Mouse (Mus musculus) lung, embryonic 14.5 days (tissue): ENCODE data around the gene Gm21969. TPM values are rescaled to one million over a fixed set of nuclear protein-coding genes. Genes with fewer than 3 reads are reported as not detected.
A peak's percentile ranks its signal among the peaks of the same experiment; 100 is the strongest.

Experiments used
- ATAC-seq: fragments of 200-750 bp; cut with Nextera tagmentation; 2 replicates; pipeline ENCODE4 v1.8.0; 2017; ENCODE audit warnings: mild to moderate bottlenecking, moderate TSS enrichment, moderate library complexity; ENCODE audit not compliant: insufficient read depth
- DNase-seq: peaks from one replicate; pipeline ENCODE4 v3.0.0-alpha.2; 2015
- H3K27ac ChIP-seq: fragments of 300-500 bp; sonication (generic); 2 replicates; pipeline ENCODE4 v1.5.1; 2014; ENCODE audit warnings: low read depth, mild to moderate bottlenecking, moderate library complexity
- H3K27me3 ChIP-seq: fragments of 300-500 bp; sonication (generic); 2 replicates; pipeline ENCODE4 v1.6.1; 2014; ENCODE audit warnings: low read length, control low read depth; ENCODE audit not compliant: insufficient read depth
- H3K36me3 ChIP-seq: fragments of 300-500 bp; sonication (generic); 2 replicates; pipeline ENCODE4 v1.6.1; 2014; ENCODE audit warnings: control low read depth; ENCODE audit not compliant: insufficient read depth
- H3K4me1 ChIP-seq: fragments of 300-500 bp; sonication (generic); 2 replicates; pipeline ENCODE4 v1.6.1; 2014; ENCODE audit warnings: antibody characterized with exemption, control low read depth; ENCODE audit not compliant: insufficient read depth
- H3K4me2 ChIP-seq: fragments of 300-500 bp; sonication (generic); 2 replicates; pipeline ENCODE4 v1.6.1; 2014; ENCODE audit warnings: mild to moderate bottlenecking
- H3K4me3 ChIP-seq: fragments of 300-500 bp; sonication (generic); 2 replicates; pipeline ENCODE4 v1.5.1; 2014; ENCODE audit warnings: low read depth, low read length
- H3K9ac ChIP-seq: fragments of 300-500 bp; sonication (generic); 2 replicates; pipeline ENCODE4 v1.6.1; 2014
- H3K9me3 ChIP-seq: fragments of 300-500 bp; sonication (generic); 2 replicates; pipeline ENCODE4 v1.6.1; 2016; ENCODE audit warnings: low read depth, low read length, control low read depth
- CTCF ChIP-seq: IDR thresholded peaks from 2 replicates; pipeline ENCODE4 v1.5.1; 2016; ENCODE audit warnings: antibody characterized with exemption, low read depth
- WGBS: fragments of 180-500 bp; shearing (Covaris S2); extraction: QIAGEN DNeasy Blood & Tissue Kit; methylation state at CpG from one replicate; pipeline ENCODE4 v1.1.7; 2014; 5-methylcytosine and 5-hydroxymethylcytosine counted together
- polyA plus RNA-seq: library from polyadenylated mRNA; unstranded; fragments of >200 nt; fragmentation: Nextera tagmentation; extraction: Ambion mirVana; gene quantifications from 2 replicates; pipeline ENCODE4 v1.2.1, GENCODE M21; 2014

Gene Gm21969
- polyA plus RNA-seq, 1 experiment from 2014 or later: not detected

DNA sequence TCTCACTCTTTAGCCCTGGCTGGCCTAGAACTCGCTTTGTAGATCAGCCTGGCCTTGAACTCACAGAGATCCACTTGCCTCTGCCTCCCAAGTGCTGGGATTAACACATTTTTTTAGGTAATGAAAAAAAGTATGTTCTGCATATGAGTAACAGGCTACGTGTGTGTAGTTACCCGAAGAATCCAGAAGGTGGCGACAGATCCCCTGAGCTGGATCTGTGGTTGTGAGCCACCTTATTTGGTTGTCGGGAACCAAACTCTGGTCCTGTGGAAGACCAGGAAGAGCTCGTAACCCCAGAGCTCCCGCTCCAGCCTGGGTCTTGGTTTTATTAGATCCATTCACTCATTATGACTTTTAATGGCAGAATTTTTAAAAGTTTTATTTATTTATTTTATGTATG is 43.9 kb downstream of the Gm21969 start:
- WGBS: 82% methylated on average over 7 of the region's 7 CpGs

DNA sequence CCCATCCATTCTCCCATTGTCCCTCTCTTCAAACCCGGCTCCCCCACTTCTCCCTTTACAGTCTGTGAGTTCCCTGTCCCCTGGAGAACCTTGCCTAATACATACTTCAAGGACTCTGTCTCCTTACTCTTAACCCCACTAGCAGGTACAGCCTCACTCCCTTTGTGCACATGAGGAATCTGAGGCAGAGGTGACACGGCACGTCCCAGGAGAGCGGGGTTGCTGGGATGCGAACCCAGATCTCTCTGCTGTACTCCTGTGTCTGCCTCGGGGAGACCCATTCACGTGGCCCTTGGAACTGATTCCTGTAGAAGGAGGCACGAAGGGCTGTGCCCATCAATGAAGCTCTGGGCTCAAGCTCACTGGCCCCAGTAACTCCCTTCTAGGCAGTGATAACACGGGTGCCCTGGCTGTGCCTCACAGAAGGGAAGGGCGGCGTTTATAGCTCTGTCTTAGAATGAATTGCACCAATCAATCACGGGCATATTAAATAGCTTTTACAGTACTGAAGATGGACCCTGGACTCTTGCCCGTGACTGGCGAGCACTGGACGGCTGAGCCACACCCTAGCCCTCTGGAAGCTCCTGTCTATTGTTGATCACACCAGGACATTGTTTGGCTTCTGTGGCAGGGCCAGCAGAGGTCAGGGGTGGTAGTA is 47.2 kb downstream of the Gm21969 start:
- WGBS: 76% methylated on average over 15 of the region's 15 CpGs
- Histone ChIP-seq H3K9me3 (no peaks in the 10 kb centered on the region), H3K4me1 (no peaks in the 10 kb centered on the region), H3K4me2 (no peak overlapping the region), H3K4me3 (no peak overlapping the region), H3K27ac (no peak overlapping the region), H3K9ac (no peak overlapping the region), H3K27me3 (no peaks in the 10 kb centered on the region), H3K36me3 (0 out of 2 replicates have a peak, but pooled peaks cover 7% of the 10 kb centered on the region)
- ATAC-seq: no peak
- no peak for TF ChIP-seq CTCF
- no peak for DNase-seq

More for the DNA sequence above, 43.9 kb downstream of the Gm21969 start:
- peak; percentile 50 for TF ChIP-seq CTCF
- peak; percentile 47 for DNase-seq
- H3K4me3 ChIP-seq: no peak overlapping the region
- H3K9me3 ChIP-seq: no peaks in the 10 kb centered on the region
- no peaks in the 10 kb centered on the region for H3K4me1 ChIP-seq
- no peak overlapping the region for H3K27ac ChIP-seq
- H3K9ac ChIP-seq: no peak overlapping the region
- 0 out of 2 replicates have a peak, but pooled peaks cover 4% of the 10 kb centered on the region for H3K27me3 ChIP-seq
- H3K4me2 ChIP-seq: no peak overlapping the region
- ATAC-seq: no peak
- H3K36me3 ChIP-seq: peaks cover 18% of the 10 kb centered on the region; the same call in 1 of the 2 replicates

DNA sequence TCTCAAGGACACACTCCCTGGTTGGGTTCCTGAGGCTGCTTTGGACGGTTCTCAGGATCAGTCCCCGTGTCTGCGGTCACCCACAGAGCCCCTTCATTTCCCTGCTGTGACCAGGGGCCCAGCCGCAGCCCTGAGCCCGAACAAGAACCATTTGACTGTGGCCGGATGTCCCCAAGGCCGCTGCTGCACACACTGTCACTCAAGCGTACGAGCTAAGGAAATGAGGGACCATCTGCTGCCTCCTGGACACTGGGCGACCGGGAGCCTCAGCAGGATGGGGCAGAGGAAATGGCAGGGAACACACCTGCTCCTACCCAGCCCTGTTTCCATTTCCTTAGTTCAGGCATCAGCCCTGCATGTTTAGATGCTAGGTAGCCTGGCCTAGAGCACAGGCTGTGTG is 47.9 kb downstream of the Gm21969 start:
- no peak overlapping the region for H3K4me2 ChIP-seq
- H3K4me1 ChIP-seq: no peaks in the 10 kb centered on the region
- peak; percentile 32 for DNase-seq
- H3K36me3 ChIP-seq: 0 out of 2 replicates have a peak, but pooled peaks cover 6% of the 10 kb centered on the region
- no peaks in the 10 kb centered on the region for H3K27me3 ChIP-seq
- H3K9me3 ChIP-seq: no peaks in the 10 kb centered on the region
- no peak overlapping the region for H3K4me3 ChIP-seq
- no peak for ATAC-seq
- 69% methylated on average over 11 of the region's 11 CpGs for WGBS
- no peak overlapping the region for H3K9ac ChIP-seq
- no peak overlapping the region for H3K27ac ChIP-seq
- no peak for TF ChIP-seq CTCF

DNA sequence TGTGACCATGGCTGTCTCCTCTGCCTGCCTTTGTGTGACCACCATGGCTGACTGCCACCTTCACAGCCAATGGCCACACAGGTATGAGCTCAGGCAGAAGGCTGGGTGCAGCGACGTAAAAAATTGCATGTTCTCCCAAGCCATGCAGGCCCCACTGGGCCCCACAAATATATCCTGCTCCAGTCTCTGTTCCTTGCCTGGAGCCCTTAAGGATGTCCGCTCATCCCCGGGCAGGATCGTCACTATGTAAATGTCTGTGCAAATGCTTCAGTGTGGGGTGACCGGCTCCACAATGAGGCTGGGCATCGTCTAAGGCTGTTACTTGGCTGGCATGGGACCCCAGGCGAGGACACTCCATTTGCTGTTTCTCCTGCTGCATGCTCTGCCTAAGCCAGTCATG is 50.3 kb downstream of the Gm21969 start, which contains the start of gene Tas1r2:
Gene Tas1r2 (plus strand): TSS at position 301 of the 400 bp plus-strand sequence.
- WGBS: 71% methylated on average over 8 of the region's 8 CpGs
- no peak within 1 kb of the TSS for H3K27ac ChIP-seq
- H3K4me3 ChIP-seq: no peak within 1 kb of the TSS
- H3K9ac ChIP-seq: no peak within 1 kb of the TSS
- ATAC-seq: no peak
- no peaks in the 10 kb centered on the region for H3K4me1 ChIP-seq
- H3K9me3 ChIP-seq: no peaks in the 10 kb centered on the region
- no peak for DNase-seq
- no peaks in the 10 kb centered on the region for H3K27me3 ChIP-seq
- H3K36me3 ChIP-seq: 0 out of 2 replicates have a peak, but pooled peaks cover 6% of the 10 kb centered on the region
- no peak within 1 kb of the TSS for H3K4me2 ChIP-seq
- no peak for TF ChIP-seq CTCF

DNA sequence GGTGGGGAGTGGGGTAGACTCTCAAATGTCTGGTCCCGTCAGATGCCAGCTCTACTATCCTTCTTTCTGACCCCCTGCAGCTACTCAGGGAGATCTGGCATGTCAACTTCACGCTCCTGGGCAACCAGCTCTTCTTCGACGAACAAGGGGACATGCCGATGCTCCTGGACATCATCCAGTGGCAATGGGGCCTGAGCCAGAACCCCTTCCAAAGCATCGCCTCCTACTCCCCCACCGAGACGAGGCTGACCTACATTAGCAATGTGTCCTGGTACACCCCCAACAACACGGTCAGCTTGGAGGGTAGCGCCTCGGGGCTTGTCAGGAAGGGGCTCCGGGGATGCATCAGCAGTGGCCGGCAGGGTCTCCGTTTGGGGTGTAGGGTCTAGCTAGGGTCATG is 58.9 kb downstream of the Gm21969 start:
- WGBS: 76% methylated on average over 14 of the region's 14 CpGs

DNA sequence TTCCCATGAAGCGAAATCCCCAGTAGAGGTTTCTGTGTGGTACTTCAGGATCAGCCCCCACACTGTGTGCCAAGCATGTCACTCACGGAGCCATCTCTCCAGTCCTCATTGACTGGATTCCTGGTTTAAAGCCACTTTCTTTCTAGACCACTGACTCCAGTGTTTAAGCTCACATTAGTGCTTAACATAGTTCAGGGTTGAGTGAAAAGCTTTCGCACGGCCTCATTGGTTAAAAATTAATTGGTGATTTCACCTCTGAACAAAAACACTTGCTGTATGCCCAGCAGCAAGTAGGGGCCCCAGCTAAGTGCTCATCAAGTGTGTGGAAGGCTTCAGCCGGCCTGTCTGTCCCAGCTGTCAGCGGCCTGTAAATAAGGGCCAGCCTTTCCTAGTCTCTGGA is 64.6 kb downstream of the Gm21969 start:
- H3K4me2 ChIP-seq: no peak overlapping the region
- no peaks in the 10 kb centered on the region for H3K36me3 ChIP-seq
- no peaks in the 10 kb centered on the region for H3K9me3 ChIP-seq
- H3K27ac ChIP-seq: peak overlapping the region; percentile 58; the same call in 1 of the 2 replicates
- WGBS: 62% methylated on average over 6 of the region's 6 CpGs
- H3K4me1 ChIP-seq: no peaks in the 10 kb centered on the region
- H3K4me3 ChIP-seq: no peak overlapping the region
- H3K9ac ChIP-seq: no peak overlapping the region
- no peaks in the 10 kb centered on the region for H3K27me3 ChIP-seq
- peak; percentile 41; the same call in 1 of the 2 replicates for ATAC-seq
- DNase-seq: peak; percentile 46
- TF ChIP-seq CTCF: no peak

More for the DNA sequence above, 58.9 kb downstream of the Gm21969 start:
- H3K4me1 ChIP-seq: no peaks in the 10 kb centered on the region
- ATAC-seq (no peak), DNase-seq (no peak)
- no peaks in the 10 kb centered on the region for H3K27me3 ChIP-seq
- H3K36me3 ChIP-seq: no peaks in the 10 kb centered on the region
- H3K4me3 ChIP-seq: no peak overlapping the region
- TF ChIP-seq CTCF: no peak
- no peak overlapping the region for H3K9ac ChIP-seq
- H3K4me2 ChIP-seq: no peak overlapping the region
- no peaks in the 10 kb centered on the region for H3K9me3 ChIP-seq
- H3K27ac ChIP-seq: no peak overlapping the region

DNA sequence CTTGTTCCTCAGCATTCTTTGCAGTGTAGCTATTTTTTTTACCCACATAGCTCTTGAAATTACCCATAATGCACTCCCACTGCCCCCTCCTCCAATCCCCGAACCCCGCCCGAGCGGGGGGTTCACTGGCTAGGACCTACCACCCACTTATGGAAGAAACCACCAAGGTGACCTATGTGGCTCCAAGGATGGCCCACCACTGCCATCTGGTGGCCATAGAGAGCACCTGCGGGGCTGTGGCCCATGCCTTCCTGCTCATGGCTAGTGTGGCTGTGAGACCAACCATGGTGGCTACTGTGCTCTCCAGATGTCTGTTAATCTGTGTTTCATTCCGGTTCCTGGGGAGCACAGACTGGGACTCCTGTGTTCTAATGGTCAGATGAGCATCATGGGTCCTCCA is 66.9 kb downstream of the Gm21969 start:
- peak; percentile 97 for TF ChIP-seq CTCF
- no peak overlapping the region for H3K27ac ChIP-seq
- no peak overlapping the region for H3K4me3 ChIP-seq
- H3K9ac ChIP-seq: no peak overlapping the region
- ATAC-seq (peak; percentile 56; the same call in 1 of the 2 replicates), DNase-seq (peak; percentile 85)
- no peaks in the 10 kb centered on the region for H3K27me3 ChIP-seq
- 14% methylated on average over 6 of the region's 6 CpGs for WGBS
- no peak overlapping the region for H3K4me2 ChIP-seq
- H3K36me3 ChIP-seq: no peaks in the 10 kb centered on the region
- no peaks in the 10 kb centered on the region for H3K4me1 ChIP-seq
- H3K9me3 ChIP-seq: no peaks in the 10 kb centered on the region
